Comparison of ENCODE assay signal across 7 mouse cellular contexts in genomic region chr19:32030430-32030829, GRCm38 (mm10).
DNase-seq lines count a peak whose midpoint lies in the region; ATAC-seq lines count a peak whose summit lies in the region.

No protein-coding gene starts in this region.

- H3K9ac ChIP-seq in forebrain, embryonic 12.5 days = no peak overlapping the region

- no peaks in the 10 kb centered on the region for H3K27me3 ChIP-seq in forebrain, embryonic 12.5 days

- peak; percentile 67 for ATAC-seq in CD4-positive, CD25-positive, alpha-beta regulatory T cell, adult 4 months
- peak; percentile 55; the same call in 1 of the 2 replicates for ATAC-seq in forebrain, embryonic 12.5 days (ENCODE audit: low FRiP score)

- H3K4me2 ChIP-seq in forebrain, embryonic 12.5 days = no peak overlapping the region

- no peak overlapping the region for H3K4me3 ChIP-seq in forebrain, embryonic 12.5 days (replicated peaks)

- H3K4me1 ChIP-seq in forebrain, embryonic 12.5 days = no peaks in the 10 kb centered on the region

- WGBS in forebrain, embryonic 12.5 days = 3% methylated on average over 1 of the region's 1 CpGs

- no peak overlapping the region for H3K27ac ChIP-seq in forebrain, embryonic 12.5 days

- no peaks in the 10 kb centered on the region for H3K36me3 ChIP-seq in forebrain, embryonic 12.5 days (replicated peaks)

- H3K9me3 ChIP-seq in forebrain, embryonic 12.5 days = no peaks in the 10 kb centered on the region

- DNase-seq in layer of hippocampus, adult 11-12 months (ENCODE audit: low spot score) = peak; percentile 72
- DNase-seq in layer of hippocampus, postnatal 36 days = no peak
- peak; percentile 90 for DNase-seq in NIH3T3 (ENCODE audit: low read depth)
- peak; percentile 62 for DNase-seq in kidney, postnatal 14 days
- DNase-seq in naive thymus-derived CD4-positive, alpha-beta T cell, adult 2 months (ENCODE audit: low read depth) = peak; percentile 85

Comparison
In these comparisons a context has a peak if more than half of its experiments do, and no peak if none do; other contexts are left out.
1. DNase-seq: peak in layer of hippocampus, adult 11-12 months (single experiment), NIH3T3 (single experiment), kidney, postnatal 14 days (single experiment) and naive thymus-derived CD4-positive, alpha-beta T cell, adult 2 months (single experiment); none in layer of hippocampus, postnatal 36 days (0 of 2).